In the genomic region with DNA sequence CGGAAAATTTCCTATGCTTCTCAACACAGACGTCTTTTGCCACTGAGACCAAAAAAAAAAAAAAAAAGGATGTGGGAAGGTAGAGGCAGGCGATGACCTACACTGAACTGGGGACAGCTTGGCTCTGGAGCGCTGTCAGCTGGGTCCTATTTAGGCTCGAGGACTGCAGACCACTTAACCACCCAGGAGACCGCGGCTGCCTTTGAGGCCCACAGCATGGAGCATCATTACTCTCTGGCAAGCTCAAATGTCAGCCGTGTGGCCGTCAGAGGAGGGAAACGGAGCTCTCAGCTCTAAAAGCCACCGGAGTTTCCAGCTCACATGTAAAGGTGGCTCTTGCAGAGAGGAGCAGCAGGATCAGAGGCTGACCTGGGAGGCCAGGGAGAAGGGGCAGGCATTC, we compare ENCODE assay signal across 12 mouse cellular contexts. TPM values are rescaled to one million over a fixed set of nuclear protein-coding genes. Genes with fewer than 3 reads are reported as not detected.
A peak's percentile ranks its signal among the peaks of the same experiment; 100 is the strongest.
DNase-seq lines count a peak whose midpoint lies in the region; ATAC-seq and TF ChIP-seq lines count a peak whose summit lies in the region.
"Had no signal": no experiment of that assay in that cellular context is flagged by ENCODE, and none has a peak within 500 bp of the region (broad histone marks: within the 10 kb centered on the region; RNA-seq: fewer than 3 reads in every experiment).

No protein-coding gene starts in this region.

- H3K9me3 ChIP-seq in embryonic facial prominence, embryonic 12.5 days: no peaks in the 10 kb centered on the region
- H3K9me3 ChIP-seq in hindbrain, embryonic 13.5 days: no peaks in the 10 kb centered on the region
- no peaks in the 10 kb centered on the region for H3K9me3 ChIP-seq in midbrain, embryonic 14.5 days (ENCODE audit: control insufficient read depth, low read length)

- peaks cover 20% of the 10 kb centered on the region for H3K27me3 ChIP-seq in embryonic facial prominence, embryonic 12.5 days
- H3K27me3 ChIP-seq in hindbrain, embryonic 13.5 days: peaks cover 7% of the 10 kb centered on the region; the same call in 1 of the 2 replicates
- H3K27me3 ChIP-seq in midbrain, embryonic 14.5 days (ENCODE audit: control insufficient read depth, insufficient read depth, low read length): no peaks in the 10 kb centered on the region

- no peak for TF ChIP-seq POLR2A in brain, embryonic 14.5 days (IDR thresholded peaks at IDR 0.05; ENCODE audit: borderline replicate concordance, extremely low read depth, insufficient read depth, insufficient read length, poor library complexity, severe bottlenecking)

- no peak for TF ChIP-seq CTCF in brain, embryonic 14.5 days (IDR thresholded peaks at IDR 0.05; ENCODE audit: borderline replicate concordance, extremely low read depth, insufficient read depth, insufficient read length)

- no peak overlapping the region for H3K4me3 ChIP-seq in embryonic facial prominence, embryonic 12.5 days
- no peak overlapping the region for H3K4me3 ChIP-seq in hindbrain, embryonic 13.5 days
- no peak overlapping the region for H3K4me3 ChIP-seq in midbrain, embryonic 14.5 days (replicated peaks; ENCODE audit: low read depth, low read length)
- H3K4me3 ChIP-seq: myocyte had no signal

- peak overlapping the region; percentile 79 for H3K27ac ChIP-seq in embryonic facial prominence, embryonic 12.5 days
- no peak overlapping the region for H3K27ac ChIP-seq in hindbrain, embryonic 13.5 days
- H3K27ac ChIP-seq in midbrain, embryonic 14.5 days (replicated peaks; ENCODE audit: low read depth, low read length): peak overlapping the region; percentile 37; the same call in 1 of the 2 replicates

- peak; percentile 76 for DNase-seq in brain, embryonic 14.5 days (ENCODE audit: low read depth)
- DNase-seq in midbrain, embryonic 14.5 days: peak; percentile 63
- DNase-seq in layer of hippocampus, postnatal 14 days (ENCODE audit: low spot score in 2 of 2): no peak
- no peak for DNase-seq in cerebellum, adult 9-10 months
- no peak for DNase-seq in gastrocnemius, postnatal 36 days
- DNase-seq: cerebellum, adult 8-10 months; liver, postnatal 0 days; right cerebral cortex, postnatal 4 days had no signal

- intact Hi-C loops in gastrocnemius, postnatal 36 days (cut with DNase I): no loop called here

- H3K4me2 ChIP-seq in embryonic facial prominence, embryonic 12.5 days (replicated peaks): peak overlapping the region; percentile 23; the same call in 1 of the 2 replicates
- H3K4me2 ChIP-seq in hindbrain, embryonic 13.5 days: 0 out of 2 replicates have a peak overlapping the region, but pooled peaks have one; percentile 6
- peak overlapping the region; percentile 14 for H3K4me2 ChIP-seq in midbrain, embryonic 14.5 days (ENCODE audit: low read length)

- WGBS in embryonic facial prominence, embryonic 12.5 days: 4% methylated on average over 11 of the region's 11 CpGs
- WGBS in hindbrain, embryonic 13.5 days: 3% methylated on average over 11 of the region's 11 CpGs
- 4% methylated on average over 11 of the region's 11 CpGs for WGBS in midbrain, embryonic 14.5 days

- ATAC-seq in embryonic facial prominence, embryonic 12.5 days (ENCODE audit: insufficient number of reproducible peaks, insufficient read depth, low FRiP score, low TSS enrichment): no peak
- no peak for ATAC-seq in hindbrain, embryonic 13.5 days (ENCODE audit: low FRiP score)
- no peak for ATAC-seq in midbrain, embryonic 14.5 days (ENCODE audit: low FRiP score, low TSS enrichment)
- ATAC-seq: activated CD4-positive, CD25-positive, alpha-beta regulatory T cell, adult 4 months; liver, postnatal 0 days had no signal

- peaks cover 52% of the 10 kb centered on the region for H3K4me1 ChIP-seq in embryonic facial prominence, embryonic 12.5 days
- peaks cover 24% of the 10 kb centered on the region for H3K4me1 ChIP-seq in hindbrain, embryonic 13.5 days (replicated peaks)
- H3K4me1 ChIP-seq in midbrain, embryonic 14.5 days (ENCODE audit: control insufficient read depth, insufficient read depth, low read length): peaks cover 12% of the 10 kb centered on the region

- no peaks in the 10 kb centered on the region for H3K36me3 ChIP-seq in embryonic facial prominence, embryonic 12.5 days
- H3K36me3 ChIP-seq in hindbrain, embryonic 13.5 days: no peaks in the 10 kb centered on the region; the same call in 1 of the 2 replicates
- H3K36me3 ChIP-seq in midbrain, embryonic 14.5 days (ENCODE audit: control insufficient read depth, insufficient read depth, low read length): no peaks in the 10 kb centered on the region

- no peak overlapping the region for H3K9ac ChIP-seq in embryonic facial prominence, embryonic 12.5 days
- peak overlapping the region; percentile 30; the same call in 1 of the 2 replicates for H3K9ac ChIP-seq in hindbrain, embryonic 13.5 days
- 0 out of 2 replicates have a peak overlapping the region, but pooled peaks have one; percentile 16 for H3K9ac ChIP-seq in midbrain, embryonic 14.5 days (replicated peaks; ENCODE audit: low read length)
- H3K9ac ChIP-seq: liver, postnatal 0 days had no signal

RNA-seq across cellular contexts. Expression of a gene that starts 46.2 kb away (rescaled TPM):
- 15.1 and 24.7 TPM in 2 replicates for polyA plus RNA-seq in brain, embryonic 14.5 days (2012; rRNA removed)
- polyA plus RNA-seq in embryonic facial prominence, embryonic 12.5 days (2016; fragmentation: Nextera tagmentation; extraction: Ambion mirVana): 48.4 and 57.9 TPM in 2 replicates
- polyA plus RNA-seq in hindbrain, embryonic 13.5 days (2015; fragmentation: Nextera tagmentation; extraction: Ambion mirVana): 13.5 and 16.5 TPM in 2 replicates
- 10.2 and 13.5 TPM in 2 replicates for polyA plus RNA-seq in midbrain, embryonic 14.5 days (2014; fragmentation: Nextera tagmentation; extraction: Ambion mirVana)
- total RNA-seq in layer of hippocampus, postnatal 14 days (2021): 10 to 100 TPM; 19.2 to 21.7 TPM
- under 1 TPM; 0.38 to 0.76 TPM for total RNA-seq in gastrocnemius, postnatal 36 days (2021)
- polyA plus RNA-seq: activated CD4-positive, CD25-positive, alpha-beta regulatory T cell, adult 4 months; myocyte had no signal

Comparison
In these comparisons a context has a peak if more than half of its experiments do, and no peak if none do; other contexts are left out.
1. DNase-seq: peak in brain, embryonic 14.5 days (single experiment) and midbrain, embryonic 14.5 days (single experiment); none in layer of hippocampus, postnatal 14 days (0 of 2), cerebellum, adult 9-10 months (single experiment) and gastrocnemius, postnatal 36 days (0 of 2).
2. Peak in every context shown above with its lines, with median percentiles within 50 percentile points of each other: H3K4me2 ChIP-seq.